ENCODE assay signal across 11 mouse cellular contexts in genomic region chr6:42582741-42583487, GRCm38 (mm10). TPM values are rescaled to one million over a fixed set of nuclear protein-coding genes. Genes with fewer than 3 reads are reported as not detected.
DNase-seq lines count a peak whose midpoint lies in the region; ATAC-seq lines count a peak whose summit lies in the region.
"Had no signal": no experiment of that assay in that cellular context is flagged by ENCODE, and none has a peak within 500 bp of the region (broad histone marks: within the 10 kb centered on the region; RNA-seq: fewer than 3 reads in every experiment).

No protein-coding gene starts in this region.

- 70% methylated on average over 9 of the region's 9 CpGs for WGBS in hindbrain, embryonic 15.5 days
- WGBS in hindbrain, embryonic 14.5 days: 71% methylated on average over 9 of the region's 9 CpGs
- WGBS in embryonic facial prominence, embryonic 14.5 days: 52% methylated on average over 9 of the region's 9 CpGs
- WGBS in lung, embryonic 15.5 days: 37% methylated on average over 9 of the region's 9 CpGs

- H3K27ac ChIP-seq in hindbrain, embryonic 15.5 days (replicated peaks): no peak overlapping the region
- no peak overlapping the region for H3K27ac ChIP-seq in hindbrain, embryonic 14.5 days
- no peak overlapping the region for H3K27ac ChIP-seq in embryonic facial prominence, embryonic 14.5 days (replicated peaks; ENCODE audit: low read depth, low read length)
- H3K27ac ChIP-seq in lung, embryonic 15.5 days: peak overlapping the region; percentile 66
- H3K27ac ChIP-seq: forebrain, embryonic 15.5 days had no signal

- no peaks in the 10 kb centered on the region for H3K9me3 ChIP-seq in hindbrain, embryonic 15.5 days
- no peaks in the 10 kb centered on the region for H3K9me3 ChIP-seq in hindbrain, embryonic 14.5 days (ENCODE audit: control insufficient read depth, low read length)
- H3K9me3 ChIP-seq in embryonic facial prominence, embryonic 14.5 days (ENCODE audit: control insufficient read depth, low read length): no peaks in the 10 kb centered on the region
- H3K9me3 ChIP-seq in lung, embryonic 15.5 days: no peaks in the 10 kb centered on the region
- H3K9me3 ChIP-seq: forebrain, embryonic 15.5 days had no signal

- H3K36me3 ChIP-seq in hindbrain, embryonic 15.5 days: no peaks in the 10 kb centered on the region
- H3K36me3 ChIP-seq in hindbrain, embryonic 14.5 days (replicated peaks; ENCODE audit: control insufficient read depth, insufficient read depth): no peaks in the 10 kb centered on the region
- H3K36me3 ChIP-seq in embryonic facial prominence, embryonic 14.5 days (ENCODE audit: control insufficient read depth, insufficient read depth, low read length): no peaks in the 10 kb centered on the region
- no peaks in the 10 kb centered on the region for H3K36me3 ChIP-seq in lung, embryonic 15.5 days
- H3K36me3 ChIP-seq: forebrain, embryonic 15.5 days had no signal

- H3K27me3 ChIP-seq in hindbrain, embryonic 15.5 days: no peaks in the 10 kb centered on the region
- H3K27me3 ChIP-seq in hindbrain, embryonic 14.5 days (ENCODE audit: control insufficient read depth, insufficient read depth, low read length): no peaks in the 10 kb centered on the region
- H3K27me3 ChIP-seq in embryonic facial prominence, embryonic 14.5 days (replicated peaks; ENCODE audit: control insufficient read depth, insufficient read depth, low read length): no peaks in the 10 kb centered on the region
- no peaks in the 10 kb centered on the region for H3K27me3 ChIP-seq in lung, embryonic 15.5 days
- H3K27me3 ChIP-seq: forebrain, embryonic 15.5 days had no signal

- H3K4me1 ChIP-seq in hindbrain, embryonic 15.5 days (replicated peaks): no peaks in the 10 kb centered on the region
- H3K4me1 ChIP-seq in hindbrain, embryonic 14.5 days (replicated peaks; ENCODE audit: control insufficient read depth, insufficient read depth, low read length): no peaks in the 10 kb centered on the region
- H3K4me1 ChIP-seq in embryonic facial prominence, embryonic 14.5 days (ENCODE audit: control insufficient read depth, insufficient read depth, low read length): no peaks in the 10 kb centered on the region
- H3K4me1 ChIP-seq in lung, embryonic 15.5 days: peaks cover 15% of the 10 kb centered on the region
- H3K4me1 ChIP-seq: forebrain, embryonic 15.5 days had no signal

- no peak overlapping the region for H3K9ac ChIP-seq in hindbrain, embryonic 15.5 days
- H3K9ac ChIP-seq in hindbrain, embryonic 14.5 days: no peak overlapping the region
- no peak overlapping the region for H3K9ac ChIP-seq in embryonic facial prominence, embryonic 14.5 days (ENCODE audit: low read depth, low read length)
- no peak overlapping the region for H3K9ac ChIP-seq in lung, embryonic 15.5 days
- H3K9ac ChIP-seq: forebrain, embryonic 15.5 days had no signal

- H3K4me3 ChIP-seq in hindbrain, embryonic 15.5 days: no peak overlapping the region
- no peak overlapping the region for H3K4me3 ChIP-seq in hindbrain, embryonic 14.5 days (replicated peaks; ENCODE audit: low read length)
- no peak overlapping the region for H3K4me3 ChIP-seq in embryonic facial prominence, embryonic 14.5 days (ENCODE audit: low read depth, low read length)
- H3K4me3 ChIP-seq in lung, embryonic 15.5 days: peak overlapping the region; percentile 8; the same call in 1 of the 2 replicates
- H3K4me3 ChIP-seq: forebrain, embryonic 15.5 days had no signal

- no peak for DNase-seq in hindbrain, embryonic 14.5 days (ENCODE audit: low spot score)
- peak; percentile 69 for DNase-seq in Muller cell, postnatal 12 days (ENCODE audit: inconsistent ontology term)
- DNase-seq in embryonic facial prominence, embryonic 14.5 days (ENCODE audit: low spot score): no peak
- DNase-seq in c-Kit-positive CD71-positive TER-119-positive erythroid progenitor cells, embryonic 14.5 days (ENCODE audit: low spot score): no peak
- DNase-seq in left cerebral cortex, adult 18-20 months (ENCODE audit: low spot score in 2 of 2): no peak

- no peak for ATAC-seq in hindbrain, embryonic 15.5 days (ENCODE audit: low FRiP score, low read depth)
- no peak for ATAC-seq in hindbrain, embryonic 14.5 days (ENCODE audit: low FRiP score)
- ATAC-seq in embryonic facial prominence, embryonic 14.5 days (ENCODE audit: low read depth): no peak
- ATAC-seq in lung, embryonic 15.5 days (ENCODE audit: borderline replicate concordance, extremely low read depth, low FRiP score, low TSS enrichment): peak; percentile 86; the same call in 1 of the 2 replicates
- ATAC-seq in activated CD4-positive, CD25-positive, alpha-beta regulatory T cell, adult 4 months: no peak
- ATAC-seq: forebrain, embryonic 15.5 days had no signal

- H3K4me2 ChIP-seq in hindbrain, embryonic 15.5 days: peak overlapping the region; percentile 32
- H3K4me2 ChIP-seq in hindbrain, embryonic 14.5 days (replicated peaks): no peak overlapping the region; the same call in 1 of the 2 replicates
- H3K4me2 ChIP-seq in embryonic facial prominence, embryonic 14.5 days (ENCODE audit: low read depth, low read length): peak overlapping the region; percentile 40
- peak overlapping the region; percentile 43 for H3K4me2 ChIP-seq in lung, embryonic 15.5 days
- H3K4me2 ChIP-seq: forebrain, embryonic 15.5 days had no signal

RNA-seq across cellular contexts. Expression of gene Tcaf3, which starts 14.6 kb away (rescaled TPM):
- polyA plus RNA-seq in hindbrain, embryonic 15.5 days (2015; fragmentation: Nextera tagmentation; extraction: Ambion mirVana): not detected in 2 replicates
- 0.05 TPM in 1 of 2 replicates, not detected in the other for polyA plus RNA-seq in hindbrain, embryonic 14.5 days (2014; fragmentation: Nextera tagmentation; extraction: Ambion mirVana)
- not detected in 2 replicates for polyA plus RNA-seq in embryonic facial prominence, embryonic 14.5 days (2014; fragmentation: Nextera tagmentation; extraction: Ambion mirVana)
- polyA plus RNA-seq in lung, embryonic 15.5 days (2015; fragmentation: Nextera tagmentation; extraction: Ambion mirVana): not detected in 2 replicates
- not detected for polyA plus RNA-seq in activated CD4-positive, CD25-positive, alpha-beta regulatory T cell, adult 4 months (2017; shearing (Covaris generic))
- total RNA-seq in left cerebral cortex, adult 18-20 months (2021): not detected
- total RNA-seq: midbrain, postnatal 0 days had no signal
- polyA plus RNA-seq: forebrain, embryonic 15.5 days; large intestine, adult 2 months; midbrain, postnatal 0 days had no signal

RNA-seq across cellular contexts. Expression of gene Olfr455, which starts 35.5 kb away (rescaled TPM):
- not detected in 2 replicates for polyA plus RNA-seq in hindbrain, embryonic 15.5 days (2015; fragmentation: Nextera tagmentation; extraction: Ambion mirVana)
- 0.08 TPM in 1 of 2 replicates, not detected in the other for polyA plus RNA-seq in hindbrain, embryonic 14.5 days (2014; fragmentation: Nextera tagmentation; extraction: Ambion mirVana)
- polyA plus RNA-seq in embryonic facial prominence, embryonic 14.5 days (2014; fragmentation: Nextera tagmentation; extraction: Ambion mirVana): not detected in 2 replicates
- polyA plus RNA-seq in lung, embryonic 15.5 days (2015; fragmentation: Nextera tagmentation; extraction: Ambion mirVana): not detected in 2 replicates
- polyA plus RNA-seq in activated CD4-positive, CD25-positive, alpha-beta regulatory T cell, adult 4 months (2017; shearing (Covaris generic)): under 1 TPM in 1 of 2 experiments, not detected in 1; 0.08 TPM
- not detected for total RNA-seq in left cerebral cortex, adult 18-20 months (2021)
- total RNA-seq: midbrain, postnatal 0 days had no signal
- polyA plus RNA-seq: forebrain, embryonic 15.5 days; large intestine, adult 2 months; midbrain, postnatal 0 days had no signal
